In genomic region chr4:141010526-141010925, GRCm38 (mm10) we compare ENCODE assay signal across 7 mouse cellular contexts. TPM values are rescaled to one million over a fixed set of nuclear protein-coding genes. Genes with fewer than 3 reads are reported as not detected.
DNase-seq lines count a peak whose midpoint lies in the region; ATAC-seq and TF ChIP-seq lines count a peak whose summit lies in the region.

No protein-coding gene starts in this region.

- TF ChIP-seq POLR2A in ES-Bruce4 (IDR thresholded peaks at IDR 0.05; ENCODE audit: insufficient read depth, low read length): no peak

- WGBS in heart, embryonic 13.5 days: 1% methylated on average over 25 of the region's 26 CpGs
- WGBS in neural tube, embryonic 12.5 days: under 1% methylated on average over 26 of the region's 26 CpGs

- DNase-seq in MN1 (ENCODE audit: low spot score): peak; percentile 67
- peak; percentile 50 for DNase-seq in liver
- no peak for DNase-seq in cerebellum, postnatal 14 days

- H3K4me3 ChIP-seq in ES-Bruce4 (ENCODE audit: low read depth, low read length): peak overlapping the region; percentile 43
- peak overlapping the region; percentile 78 for H3K4me3 ChIP-seq in heart, embryonic 13.5 days
- H3K4me3 ChIP-seq in neural tube, embryonic 12.5 days: peak overlapping the region; percentile 66

- peak overlapping the region; percentile 76 for H3K4me2 ChIP-seq in heart, embryonic 13.5 days
- H3K4me2 ChIP-seq in neural tube, embryonic 12.5 days (replicated peaks): peak overlapping the region; percentile 83

- H3K36me3 ChIP-seq in ES-Bruce4 (ENCODE audit: control insufficient read depth, insufficient read depth, low read length, poor library complexity, severe bottlenecking): no peaks in the 10 kb centered on the region
- peaks cover 52% of the 10 kb centered on the region for H3K36me3 ChIP-seq in heart, embryonic 13.5 days
- peaks cover 55% of the 10 kb centered on the region for H3K36me3 ChIP-seq in neural tube, embryonic 12.5 days

- TF ChIP-seq CTCF in ES-Bruce4 (IDR thresholded peaks at IDR 0.05; ENCODE audit: low read depth, low read length): no peak

- TF ChIP-seq EP300 in ES-Bruce4 (IDR thresholded peaks at IDR 0.05; ENCODE audit: insufficient read depth, low read depth, low read length): no peak

- ATAC-seq in heart, embryonic 13.5 days (ENCODE audit: extremely low read depth, insufficient number of reproducible peaks, low FRiP score, low TSS enrichment): no peak
- ATAC-seq in neural tube, embryonic 12.5 days (ENCODE audit: low FRiP score, low read depth): peak; percentile 74
- ATAC-seq in CD4-positive, CD25-positive, alpha-beta regulatory T cell, adult 4 months: no peak

- H3K27ac ChIP-seq in ES-Bruce4 (ENCODE audit: insufficient read depth, low read length): no peak overlapping the region
- peak overlapping the region; percentile 79 for H3K27ac ChIP-seq in heart, embryonic 13.5 days (replicated peaks)
- no peak overlapping the region for H3K27ac ChIP-seq in neural tube, embryonic 12.5 days

- no peaks in the 10 kb centered on the region for H3K27me3 ChIP-seq in ES-Bruce4 (ENCODE audit: control insufficient read depth, insufficient read depth, low read length, poor library complexity, severe bottlenecking)
- no peaks in the 10 kb centered on the region for H3K27me3 ChIP-seq in heart, embryonic 13.5 days (replicated peaks)
- no peaks in the 10 kb centered on the region for H3K27me3 ChIP-seq in neural tube, embryonic 12.5 days (replicated peaks)

- no peaks in the 10 kb centered on the region for H3K4me1 ChIP-seq in ES-Bruce4 (ENCODE audit: control insufficient read depth, insufficient read depth, low read length)
- peaks cover 37% of the 10 kb centered on the region for H3K4me1 ChIP-seq in heart, embryonic 13.5 days
- H3K4me1 ChIP-seq in neural tube, embryonic 12.5 days: peaks cover 31% of the 10 kb centered on the region

- peak overlapping the region; percentile 23; the same call in 1 of the 2 replicates for H3K9ac ChIP-seq in ES-Bruce4 (ENCODE audit: low read depth, poor library complexity, severe bottlenecking)
- H3K9ac ChIP-seq in heart, embryonic 13.5 days: peak overlapping the region; percentile 89
- H3K9ac ChIP-seq in neural tube, embryonic 12.5 days: peak overlapping the region; percentile 80

- H3K9me3 ChIP-seq in ES-Bruce4 (replicated peaks; ENCODE audit: control insufficient read depth, insufficient read depth, low read length, poor library complexity, severe bottlenecking): peaks cover 9% of the 10 kb centered on the region; the same call in 1 of the 2 replicates
- no peaks in the 10 kb centered on the region for H3K9me3 ChIP-seq in heart, embryonic 13.5 days
- peaks cover 7% of the 10 kb centered on the region; the same call in 1 of the 2 replicates for H3K9me3 ChIP-seq in neural tube, embryonic 12.5 days

RNA-seq across cellular contexts. Expression of gene Mfap2, which starts 0.3 kb away (rescaled TPM):
- 4.5 and 5.2 TPM in 2 replicates for polyA plus RNA-seq in ES-Bruce4 (2011; ENCODE audit: insufficient read depth, insufficient read length, low read depth, missing spikeins)
- 273 and 299 TPM in 2 replicates for polyA plus RNA-seq in heart, embryonic 13.5 days (2015; fragmentation: Nextera tagmentation; extraction: Ambion mirVana)
- polyA plus RNA-seq in neural tube, embryonic 12.5 days (2016; fragmentation: Nextera tagmentation; extraction: Ambion mirVana): 265 and 278 TPM in 2 replicates
- not detected for polyA plus RNA-seq in CD4-positive, CD25-positive, alpha-beta regulatory T cell, adult 4 months (2017; shearing (Covaris generic))

RNA-seq across cellular contexts. Expression of gene Atp13a2, which starts 23.9 kb away (rescaled TPM):
- 16.8 and 17.0 TPM in 2 replicates for polyA plus RNA-seq in ES-Bruce4 (2011; ENCODE audit: insufficient read depth, insufficient read length, low read depth, missing spikeins)
- polyA plus RNA-seq in heart, embryonic 13.5 days (2015; fragmentation: Nextera tagmentation; extraction: Ambion mirVana): 28.7 and 29.4 TPM in 2 replicates
- polyA plus RNA-seq in neural tube, embryonic 12.5 days (2016; fragmentation: Nextera tagmentation; extraction: Ambion mirVana): 121 and 126 TPM in 2 replicates
- polyA plus RNA-seq in CD4-positive, CD25-positive, alpha-beta regulatory T cell, adult 4 months (2017; shearing (Covaris generic)): 1 to 10 TPM; 4.0 to 5.9 TPM

RNA-seq across cellular contexts. Expression of gene Sdhb, which starts 49.5 kb away (rescaled TPM):
- 99.6 and 103 TPM in 2 replicates for polyA plus RNA-seq in ES-Bruce4 (2011; ENCODE audit: insufficient read depth, insufficient read length, low read depth, missing spikeins)
- 807 and 886 TPM in 2 replicates for polyA plus RNA-seq in heart, embryonic 13.5 days (2015; fragmentation: Nextera tagmentation; extraction: Ambion mirVana)
- polyA plus RNA-seq in neural tube, embryonic 12.5 days (2016; fragmentation: Nextera tagmentation; extraction: Ambion mirVana): 403 and 410 TPM in 2 replicates
- polyA plus RNA-seq in CD4-positive, CD25-positive, alpha-beta regulatory T cell, adult 4 months (2017; shearing (Covaris generic)): 100 to 1,000 TPM; 250 to 293 TPM

RNA-seq across cellular contexts. Expression of gene Crocc, which starts 49.8 kb away (rescaled TPM):
- polyA plus RNA-seq in ES-Bruce4 (2011; ENCODE audit: insufficient read depth, insufficient read length, low read depth, missing spikeins): 35.0 TPM in 2 replicates
- 3.4 and 3.5 TPM in 2 replicates for polyA plus RNA-seq in heart, embryonic 13.5 days (2015; fragmentation: Nextera tagmentation; extraction: Ambion mirVana)
- polyA plus RNA-seq in neural tube, embryonic 12.5 days (2016; fragmentation: Nextera tagmentation; extraction: Ambion mirVana): 11.7 and 12.8 TPM in 2 replicates
- 1 to 10 TPM in 1 of 2 experiments, not detected in 1; 1.4 TPM for polyA plus RNA-seq in CD4-positive, CD25-positive, alpha-beta regulatory T cell, adult 4 months (2017; shearing (Covaris generic))

Comparison
In these comparisons a context has a peak if more than half of its experiments do, and no peak if none do; other contexts are left out.
1. H3K9ac ChIP-seq: peak in every context shown above with its lines; median percentile 89 in heart, embryonic 13.5 days; 80 in neural tube, embryonic 12.5 days; 23 in ES-Bruce4.
2. DNase-seq: peak in MN1 (single experiment) and liver (single experiment); none in cerebellum, postnatal 14 days (0 of 2).
3. RNA of gene Mfap2, which starts 0.3 kb away (polyA plus RNA-seq): 273 to 299 TPM in heart, embryonic 13.5 days and 265 to 278 TPM in neural tube, embryonic 12.5 days; 4.5 to 5.2 TPM in ES-Bruce4 and not detected in CD4-positive, CD25-positive, alpha-beta regulatory T cell, adult 4 months; every median in the first group is over 10 times any median in the second.
4. Peak in every context shown above with its lines, with median percentiles within 50 percentile points of each other: H3K4me3 ChIP-seq.